Mouse (Mus musculus): ENCODE data around the gene P3h4. TPM values are rescaled to one million over a fixed set of nuclear protein-coding genes. Genes with fewer than 3 reads are reported as not detected.

The P3h4 gene
- polyA plus RNA-seq, 1 experiment from 2014 or later: 21.2 TPM

- Histone ChIP-seq H3K36me3 (peaks cover 18% of the 10 kb centered on the region; the same call in 1 of the 2 replicates), H3K4me3 (no peak overlapping the region), H3K9me3 (no peaks in the 10 kb centered on the region), H3K27ac (replicated peaks) (peak overlapping the region; percentile 51; the same call in 1 of the 2 replicates), H3K27me3 (no peaks in the 10 kb centered on the region), H3K4me2 (no peak overlapping the region), H3K9ac (no peak overlapping the region), H3K4me1 (replicated peaks) (peaks cover 5% of the 10 kb centered on the region; the same call in 1 of the 2 replicates)
- peak; percentile 51; the same call in 1 of the 2 replicates for ATAC-seq (ENCODE audit: low FRiP score, low read depth)
- 66% methylated on average over 9 of the region's 9 CpGs for WGBS
Measured at GRCm38 (mm10) chr11:100428612-100429199, 14.1 kb upstream of the P3h4 start.

DNA sequence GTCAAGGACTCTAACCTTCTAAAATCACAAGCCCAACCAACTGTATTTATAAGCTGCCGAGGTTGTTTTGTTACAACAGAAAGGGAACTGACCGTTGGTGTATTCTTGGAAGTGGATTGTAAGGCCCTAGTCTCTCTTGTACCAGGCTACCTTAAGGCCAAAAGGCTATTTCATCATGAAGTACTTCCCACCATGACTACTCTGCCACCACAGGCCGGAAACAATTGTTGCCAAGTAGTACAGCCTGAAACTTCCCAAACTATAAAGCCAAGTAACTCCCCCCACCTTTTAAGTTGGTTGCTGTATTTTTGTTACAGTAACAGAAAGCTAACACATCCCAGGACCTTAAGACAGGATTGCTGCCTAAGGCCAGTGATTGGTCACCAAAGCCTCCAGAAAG is 12.2 kb upstream of the P3h4 start:
- H3K4me3 ChIP-seq: no peak overlapping the region
- H3K27me3 ChIP-seq: no peaks in the 10 kb centered on the region
- WGBS: 88% methylated on average over 3 of the region's 3 CpGs
- H3K9me3 ChIP-seq: no peaks in the 10 kb centered on the region
- H3K4me2 ChIP-seq: no peak overlapping the region
- no peak overlapping the region for H3K27ac ChIP-seq (replicated peaks)
- no peak for ATAC-seq (ENCODE audit: low FRiP score, low read depth)
- no peak overlapping the region for H3K9ac ChIP-seq
- H3K4me1 ChIP-seq (replicated peaks): peaks cover 5% of the 10 kb centered on the region; the same call in 1 of the 2 replicates
- H3K36me3 ChIP-seq: peaks cover 11% of the 10 kb centered on the region; the same call in 1 of the 2 replicates

DNA sequence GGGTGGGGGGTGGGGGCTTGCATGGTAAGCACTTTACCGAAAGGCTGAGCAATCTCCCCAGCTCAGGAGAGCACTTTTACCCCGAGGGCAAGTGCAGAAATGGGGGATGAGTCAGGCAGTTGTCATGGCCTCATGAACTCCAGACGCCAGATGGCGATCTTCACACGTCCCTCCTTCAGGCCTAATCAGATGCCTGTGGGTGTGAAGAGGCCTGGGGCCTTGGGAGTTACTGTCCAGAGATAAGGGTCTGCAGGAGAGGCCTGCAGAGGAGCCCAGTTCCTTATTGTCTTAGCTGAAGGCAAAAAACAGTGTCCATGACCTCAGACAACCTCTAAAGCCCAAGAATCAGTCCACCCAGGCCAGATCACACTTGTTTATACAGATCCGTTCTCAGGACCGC is 11.2 kb upstream of the P3h4 start:
- H3K4me3 ChIP-seq: no peak overlapping the region
- no peak overlapping the region for H3K27ac ChIP-seq (replicated peaks)
- peaks cover 5% of the 10 kb centered on the region; the same call in 1 of the 2 replicates for H3K4me1 ChIP-seq (replicated peaks)
- H3K27me3 ChIP-seq: no peaks in the 10 kb centered on the region
- H3K9me3 ChIP-seq: no peaks in the 10 kb centered on the region
- peak; percentile 19; the same call in 1 of the 2 replicates for ATAC-seq (ENCODE audit: low FRiP score, low read depth)
- H3K36me3 ChIP-seq: peaks cover 9% of the 10 kb centered on the region; the same call in 1 of the 2 replicates
- 37% methylated on average over 7 of the region's 7 CpGs for WGBS
- H3K4me2 ChIP-seq: no peak overlapping the region
- no peak overlapping the region for H3K9ac ChIP-seq

DNA sequence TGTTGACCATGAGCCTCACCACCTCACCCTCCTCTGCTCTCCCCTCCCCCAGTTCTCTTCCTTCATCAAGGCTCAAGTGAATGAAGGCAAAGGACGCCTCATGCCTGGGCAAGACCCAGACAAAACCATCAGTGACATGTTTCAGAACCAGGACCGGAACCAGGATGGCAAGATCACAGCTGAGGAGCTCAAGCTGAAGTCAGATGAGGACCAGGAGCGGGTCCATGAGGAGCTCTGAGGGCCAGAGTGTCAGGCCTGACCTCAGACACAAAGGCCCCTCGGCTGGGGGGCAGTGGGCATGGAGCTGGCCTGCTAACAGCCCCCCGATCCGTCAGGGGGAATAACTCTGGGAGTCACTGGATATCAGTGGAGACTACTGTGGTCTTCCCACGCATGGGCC is 9.2 kb upstream of the P3h4 start:
- no peaks in the 10 kb centered on the region for H3K36me3 ChIP-seq
- no peaks in the 10 kb centered on the region for H3K27me3 ChIP-seq
- peaks cover 3% of the 10 kb centered on the region; the same call in 1 of the 2 replicates for H3K4me1 ChIP-seq (replicated peaks)
- ATAC-seq (ENCODE audit: low FRiP score, low read depth): no peak
- no peaks in the 10 kb centered on the region for H3K9me3 ChIP-seq
- WGBS: 90% methylated on average over 7 of the region's 7 CpGs
- H3K27ac ChIP-seq (replicated peaks): no peak overlapping the region
- H3K4me2 ChIP-seq: no peak overlapping the region
- no peak overlapping the region for H3K4me3 ChIP-seq
- no peak overlapping the region for H3K9ac ChIP-seq

DNA sequence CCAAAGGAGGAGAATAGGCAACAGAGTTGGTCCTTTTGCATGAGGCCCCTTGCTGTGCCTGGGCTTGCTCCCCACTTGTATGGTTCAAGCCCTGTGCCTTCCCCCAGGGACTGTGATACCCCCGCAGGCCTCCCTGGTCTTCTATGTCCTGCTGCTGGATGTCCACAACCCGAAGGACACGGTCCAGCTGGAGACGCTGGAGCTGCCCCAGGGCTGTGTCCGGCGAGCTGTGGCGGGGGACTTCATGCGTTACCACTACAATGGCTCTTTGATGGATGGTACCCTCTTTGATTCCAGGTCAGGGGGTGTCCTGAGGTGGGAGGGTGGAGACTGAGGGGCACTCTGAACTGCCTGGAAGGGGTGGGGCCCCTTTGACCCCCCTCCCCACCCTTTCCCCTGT is 6.9 kb upstream of the P3h4 start:
- H3K27me3 ChIP-seq: peaks cover under 1% of the 10 kb centered on the region; the same call in 1 of the 2 replicates
- H3K9me3 ChIP-seq: no peaks in the 10 kb centered on the region
- no peak overlapping the region for H3K27ac ChIP-seq (replicated peaks)
- no peak overlapping the region for H3K4me3 ChIP-seq
- no peaks in the 10 kb centered on the region for H3K36me3 ChIP-seq
- 38% methylated on average over 8 of the region's 8 CpGs for WGBS
- ATAC-seq (ENCODE audit: low FRiP score, low read depth): no peak
- no peaks in the 10 kb centered on the region for H3K4me1 ChIP-seq (replicated peaks)
- H3K9ac ChIP-seq: no peak overlapping the region
- H3K4me2 ChIP-seq: no peak overlapping the region

DNA sequence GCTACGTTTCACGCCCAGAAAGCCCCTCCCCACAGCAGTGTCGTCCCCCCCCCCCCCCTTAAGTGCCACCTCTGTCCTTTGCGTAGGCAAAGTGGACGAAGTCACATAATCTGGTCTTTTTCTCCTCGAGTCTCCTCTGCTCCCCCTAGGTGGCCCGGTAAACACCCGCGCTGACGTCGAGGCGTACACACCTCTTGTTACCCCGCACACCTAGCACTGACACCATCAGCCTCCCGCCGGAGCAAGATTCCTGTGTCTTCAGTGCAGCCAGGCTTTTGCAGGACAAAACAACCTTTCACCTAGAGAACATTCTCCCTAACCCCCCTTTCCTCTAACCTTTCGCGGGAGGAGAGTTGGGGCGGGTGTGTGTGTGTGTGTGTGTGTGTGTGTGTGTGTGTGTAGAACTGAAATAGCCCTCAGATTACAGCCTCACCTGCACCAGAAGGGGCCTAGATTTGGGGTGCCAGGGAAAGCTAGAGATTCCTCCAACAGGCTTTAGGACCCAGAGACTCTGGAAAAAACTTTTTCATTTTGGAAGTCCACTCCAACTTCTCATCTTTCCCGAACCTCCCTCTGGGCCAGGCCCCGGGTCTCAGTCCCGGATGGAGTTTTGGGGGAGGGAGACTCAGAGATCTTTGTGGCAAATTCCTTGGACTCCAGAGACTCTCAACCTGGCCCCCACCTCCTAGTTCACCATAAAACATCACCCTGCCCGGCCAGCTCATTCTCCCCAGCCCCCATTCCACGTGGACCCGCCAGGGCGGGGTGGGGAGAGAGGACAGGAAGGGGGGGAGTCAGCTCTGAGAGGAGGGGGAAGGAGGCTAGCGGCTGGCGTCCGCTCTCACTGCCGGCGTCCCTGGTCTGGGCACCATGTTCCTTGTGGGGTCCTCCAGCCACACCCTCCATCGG is 532 bp upstream of the P3h4 start, which contains the start of gene Fkbp10:
Fkbp10 (plus strand) TSS at position 784 of the 909 bp plus-strand sequence.
- Histone ChIP-seq H3K9ac (peak within 1 kb of the TSS; percentile 51), H3K9me3 (no peaks in the 10 kb centered on the region), H3K4me1 (replicated peaks) (peaks cover 33% of the 10 kb centered on the region), H3K36me3 (no peaks in the 10 kb centered on the region), H3K27me3 (peaks cover 14% of the 10 kb centered on the region), H3K4me3 (peak within 1 kb of the TSS; percentile 58), H3K27ac (replicated peaks) (peak within 1 kb of the TSS; percentile 76), H3K4me2 (peak within 1 kb of the TSS; percentile 64)
- 0% methylated on average over 30 of the region's 31 CpGs for WGBS
- peak; percentile 43; the same call in 1 of the 2 replicates for ATAC-seq (ENCODE audit: low FRiP score, low read depth)

- Histone ChIP-seq H3K4me2 (peak overlapping the region; percentile 64), H3K9me3 (no peaks in the 10 kb centered on the region), H3K36me3 (no peaks in the 10 kb centered on the region), H3K9ac (peak overlapping the region; percentile 51), H3K4me1 (replicated peaks) (peaks cover 33% of the 10 kb centered on the region), H3K27me3 (peaks cover 14% of the 10 kb centered on the region), H3K27ac (replicated peaks) (no peak overlapping the region), H3K4me3 (peak overlapping the region; percentile 58)
- 77% methylated on average over 11 of the region's 11 CpGs for WGBS
- no peak for ATAC-seq (ENCODE audit: low FRiP score, low read depth)
Measured at GRCm38 (mm10) chr11:100413541-100413940, 1.1 kb downstream of the P3h4 start.

DNA sequence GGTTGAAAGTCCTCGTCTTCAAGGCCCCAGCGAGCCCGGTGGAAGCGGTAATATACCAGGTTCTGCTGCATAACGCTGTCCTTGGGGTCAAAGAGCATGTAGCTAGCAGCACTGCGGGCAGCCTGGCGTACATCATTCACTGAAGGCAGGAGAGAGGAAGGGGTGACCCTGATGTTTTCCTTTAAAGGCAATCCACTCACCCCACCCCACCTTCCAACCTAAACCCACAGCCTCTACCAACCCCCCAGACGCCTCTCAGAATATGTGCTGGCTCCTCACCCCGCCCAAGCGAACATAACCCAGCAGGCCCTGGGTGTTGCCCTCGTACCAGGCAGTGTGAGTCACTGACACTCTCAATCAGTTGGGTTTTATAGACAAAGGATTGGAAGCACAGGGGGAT is 2.9 kb downstream of the P3h4 start:
- Histone ChIP-seq H3K27me3 (peaks cover 14% of the 10 kb centered on the region), H3K4me2 (no peak overlapping the region), H3K36me3 (no peaks in the 10 kb centered on the region), H3K9ac (no peak overlapping the region), H3K4me1 (replicated peaks) (peaks cover 33% of the 10 kb centered on the region), H3K4me3 (no peak overlapping the region), H3K27ac (replicated peaks) (no peak overlapping the region), H3K9me3 (no peaks in the 10 kb centered on the region)
- WGBS: 81% methylated on average over 11 of the region's 11 CpGs
- no peak for ATAC-seq (ENCODE audit: low FRiP score, low read depth)

DNA sequence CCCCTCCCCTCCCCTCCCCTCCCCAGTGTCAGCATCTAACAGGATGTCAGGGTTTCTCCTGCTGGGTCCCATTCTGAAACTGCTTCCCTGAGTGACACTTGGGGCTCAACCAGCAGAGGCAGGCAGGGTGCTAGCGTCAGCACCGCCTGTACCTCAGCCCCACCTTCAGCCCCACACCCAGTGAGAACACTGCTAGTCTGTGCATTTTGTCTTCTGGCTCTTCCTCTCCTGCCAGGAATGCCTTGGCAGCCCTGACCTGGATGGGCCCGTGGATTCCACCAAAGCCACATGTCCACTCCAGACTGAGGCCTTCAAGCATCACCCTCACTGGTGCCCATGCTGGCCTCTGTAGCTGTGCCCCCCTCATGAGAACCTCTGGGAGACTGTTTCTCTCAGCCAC is 5.0 kb downstream of the P3h4 start:
- Histone ChIP-seq H3K27ac (replicated peaks) (no peak overlapping the region), H3K4me3 (no peak overlapping the region), H3K27me3 (no peaks in the 10 kb centered on the region), H3K36me3 (no peaks in the 10 kb centered on the region), H3K9ac (no peak overlapping the region), H3K9me3 (no peaks in the 10 kb centered on the region), H3K4me2 (no peak overlapping the region), H3K4me1 (replicated peaks) (peaks cover 24% of the 10 kb centered on the region)
- ATAC-seq (ENCODE audit: low FRiP score, low read depth): no peak
- 74% methylated on average over 3 of the region's 3 CpGs for WGBS

- Histone ChIP-seq H3K9me3 (no peaks in the 10 kb centered on the region), H3K9ac (no peak overlapping the region), H3K4me2 (no peak overlapping the region), H3K36me3 (no peaks in the 10 kb centered on the region), H3K4me1 (replicated peaks) (peaks cover 19% of the 10 kb centered on the region), H3K27me3 (no peaks in the 10 kb centered on the region), H3K4me3 (no peak overlapping the region), H3K27ac (replicated peaks) (no peak overlapping the region)
- ATAC-seq (ENCODE audit: low FRiP score, low read depth): no peak
- 93% methylated on average over 12 of the region's 12 CpGs for WGBS
Measured at GRCm38 (mm10) chr11:100408835-100409462, 5.7 kb downstream of the P3h4 start.

DNA sequence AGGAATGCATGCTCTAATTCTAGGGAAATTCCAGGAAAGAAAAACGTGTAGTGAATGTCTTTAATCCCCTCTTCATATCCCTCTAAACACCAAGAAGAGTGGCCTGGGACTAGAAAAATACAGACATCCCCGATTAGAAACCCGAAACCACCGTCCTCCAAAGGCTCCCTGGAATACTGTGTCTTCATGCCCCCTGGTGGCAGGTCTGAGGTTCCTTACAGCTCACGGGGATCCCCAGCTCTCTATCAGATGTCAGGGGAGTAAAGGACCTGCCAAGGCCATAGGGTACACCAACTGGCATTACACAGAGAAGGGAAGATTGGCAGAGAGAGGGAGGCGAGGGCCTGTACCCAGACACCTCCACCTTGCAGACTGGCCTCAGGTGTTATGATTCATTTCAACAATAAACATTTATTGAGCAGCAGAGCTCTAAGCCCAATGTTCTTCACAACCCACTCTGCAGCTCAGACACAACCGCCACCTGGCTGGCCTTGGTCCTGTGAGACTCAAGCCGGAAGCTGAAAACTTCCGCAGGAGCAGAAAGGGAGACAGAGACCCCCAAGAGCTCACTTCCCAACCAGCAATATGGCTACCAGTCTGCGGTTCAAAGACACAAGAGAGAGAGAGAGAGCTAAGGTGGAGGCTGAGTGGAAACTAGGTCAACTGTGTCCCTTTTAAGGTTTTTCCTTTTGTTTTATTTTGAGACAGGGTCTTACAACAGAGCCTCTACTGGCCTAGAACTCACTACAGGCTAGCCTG is 6.4 kb downstream of the P3h4 start:
- Histone ChIP-seq H3K4me2 (no peak overlapping the region), H3K9ac (no peak overlapping the region), H3K27ac (replicated peaks) (no peak overlapping the region), H3K27me3 (no peaks in the 10 kb centered on the region), H3K9me3 (no peaks in the 10 kb centered on the region), H3K4me1 (replicated peaks) (peaks cover 12% of the 10 kb centered on the region), H3K4me3 (no peak overlapping the region), H3K36me3 (no peaks in the 10 kb centered on the region)
- no peak for ATAC-seq (ENCODE audit: low FRiP score, low read depth)
- 45% methylated on average over 10 of the region's 10 CpGs for WGBS
